Mouse (Mus musculus) neural tube, embryonic 13.5 days (tissue): ENCODE data around the gene Erlin1. TPM values are rescaled to one million over a fixed set of nuclear protein-coding genes. Genes with fewer than 3 reads are reported as not detected.

Source experiments
- ATAC-seq: fragments of 200-750 bp; cut with Nextera tagmentation; 2 replicates; pipeline ENCODE4 v1.8.0; 2017; ENCODE audit warnings: low read depth, mild to moderate bottlenecking, moderate TSS enrichment, moderate library complexity
- H3K27ac ChIP-seq: fragments of 300-500 bp; sonication (generic); replicated peaks from 2 replicates; pipeline ENCODE4 v1.5.1; 2015; ENCODE audit warnings: moderate library complexity, mild to moderate bottlenecking, inconsistent platforms
- H3K27me3 ChIP-seq: fragments of 300-500 bp; sonication (generic); 2 replicates; pipeline ENCODE4 v1.6.1; 2015; ENCODE audit warnings: mild to moderate bottlenecking, inconsistent platforms
- H3K36me3 ChIP-seq: fragments of 300-500 bp; sonication (generic); 2 replicates; pipeline ENCODE4 v1.6.1; 2015; ENCODE audit warnings: mild to moderate bottlenecking, inconsistent platforms
- H3K4me1 ChIP-seq: fragments of 300-500 bp; sonication (generic); replicated peaks from 2 replicates; pipeline ENCODE4 v1.6.1; 2015; ENCODE audit warnings: inconsistent platforms
- H3K4me2 ChIP-seq: fragments of 300-500 bp; sonication (generic); 2 replicates; pipeline ENCODE4 v1.6.1; 2015; ENCODE audit warnings: inconsistent platforms, mild to moderate bottlenecking, moderate library complexity
- H3K4me3 ChIP-seq: fragments of 300-500 bp; sonication (generic); 2 replicates; pipeline ENCODE4 v1.5.1; 2015; ENCODE audit warnings: mild to moderate bottlenecking, inconsistent platforms
- H3K9ac ChIP-seq: fragments of 300-500 bp; sonication (generic); 2 replicates; pipeline ENCODE4 v1.6.1; 2015; ENCODE audit warnings: moderate library complexity, mild to moderate bottlenecking, inconsistent platforms
- H3K9me3 ChIP-seq: fragments of 300-500 bp; sonication (generic); 2 replicates; pipeline ENCODE4 v1.6.1; 2016; ENCODE audit warnings: inconsistent platforms
- WGBS: fragments of 180-500 bp; shearing (Covaris S2); methylation state at CpG from one replicate; pipeline ENCODE4 v1.1.7; 2015; 5-methylcytosine and 5-hydroxymethylcytosine counted together
- polyA plus RNA-seq: library from polyadenylated mRNA; unstranded; fragments of >200 nt; fragmentation: Nextera tagmentation; extraction: Ambion mirVana; gene quantifications from 2 replicates; pipeline ENCODE4 v1.2.1, GENCODE M21; 2015

Erlin1 gene
- polyA plus RNA-seq, 1 experiment from 2014 or later: 20.4 TPM

GRCm38 (mm10) chr19:44080920-44081319 lies 11.3 kb upstream of the Erlin1 start:
- H3K9ac ChIP-seq: no peak overlapping the region
- no peaks in the 10 kb centered on the region for H3K9me3 ChIP-seq
- peaks cover 73% of the 10 kb centered on the region for H3K36me3 ChIP-seq
- no peaks in the 10 kb centered on the region for H3K4me1 ChIP-seq
- no peak for ATAC-seq
- H3K4me2 ChIP-seq: no peak overlapping the region
- H3K27me3 ChIP-seq: no peaks in the 10 kb centered on the region
- H3K27ac ChIP-seq: no peak overlapping the region
- WGBS: 80% methylated on average over 2 of the region's 2 CpGs
- H3K4me3 ChIP-seq: no peak overlapping the region

DNA sequence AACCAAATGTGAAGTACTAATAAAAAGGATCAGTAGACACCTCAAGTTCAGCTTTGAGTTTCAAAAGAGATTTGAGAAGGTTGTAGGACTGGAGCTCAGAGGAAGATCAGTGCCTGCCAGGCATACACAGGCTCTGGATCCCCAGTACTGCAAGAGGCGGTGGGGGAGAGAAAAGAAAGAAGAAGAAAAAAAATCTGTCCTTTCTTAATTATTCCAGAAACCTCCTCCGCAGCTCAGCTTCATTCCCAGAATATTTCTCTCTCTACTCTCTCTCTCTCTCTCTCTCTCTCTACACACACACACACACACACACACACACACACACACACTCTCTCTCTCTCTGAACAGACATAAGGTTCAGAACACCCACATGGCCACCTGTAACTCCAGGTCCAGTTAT lies 10.4 kb upstream of the Erlin1 start:
- no peak for ATAC-seq
- WGBS: 87% methylated on average over 2 of the region's 2 CpGs
- no peak overlapping the region for H3K4me3 ChIP-seq
- H3K27me3 ChIP-seq: no peaks in the 10 kb centered on the region
- no peak overlapping the region for H3K27ac ChIP-seq
- no peak overlapping the region for H3K4me2 ChIP-seq
- peaks cover 82% of the 10 kb centered on the region for H3K36me3 ChIP-seq
- no peaks in the 10 kb centered on the region for H3K9me3 ChIP-seq
- no peaks in the 10 kb centered on the region for H3K4me1 ChIP-seq
- H3K9ac ChIP-seq: no peak overlapping the region

DNA sequence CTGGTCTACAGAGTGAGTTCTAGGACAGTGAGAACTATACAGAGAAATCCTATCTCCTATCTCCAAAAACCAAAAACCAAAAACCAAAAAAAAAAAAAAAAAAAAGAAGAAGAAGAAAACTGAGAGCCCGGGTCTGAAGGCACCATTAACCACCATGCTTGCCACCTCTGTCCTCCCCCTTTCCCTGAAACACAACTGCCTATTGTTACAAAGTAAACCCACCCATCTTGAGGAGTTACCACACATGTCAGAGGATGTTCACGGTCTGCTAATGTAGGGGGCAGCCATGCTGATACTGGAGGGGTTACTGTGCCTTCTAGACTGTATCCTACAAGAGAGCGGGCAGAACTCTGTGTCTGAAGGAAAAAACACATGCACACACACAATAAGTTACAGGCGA lies 7.4 kb upstream of the Erlin1 start:
- no peak overlapping the region for H3K9ac ChIP-seq
- 78% methylated on average over 4 of the region's 4 CpGs for WGBS
- peaks cover 66% of the 10 kb centered on the region for H3K36me3 ChIP-seq
- H3K27ac ChIP-seq: no peak overlapping the region
- no peaks in the 10 kb centered on the region for H3K27me3 ChIP-seq
- ATAC-seq: no peak
- H3K9me3 ChIP-seq: no peaks in the 10 kb centered on the region
- no peak overlapping the region for H3K4me3 ChIP-seq
- no peak overlapping the region for H3K4me2 ChIP-seq
- H3K4me1 ChIP-seq: no peaks in the 10 kb centered on the region

GRCm38 (mm10) chr19:44076457-44076856 lies 6.9 kb upstream of the Erlin1 start:
- H3K27ac ChIP-seq: no peak overlapping the region
- H3K36me3 ChIP-seq: peaks cover 64% of the 10 kb centered on the region
- 86% methylated on average over 9 of the region's 9 CpGs for WGBS
- H3K27me3 ChIP-seq: no peaks in the 10 kb centered on the region
- no peak overlapping the region for H3K4me3 ChIP-seq
- H3K9ac ChIP-seq: no peak overlapping the region
- H3K9me3 ChIP-seq: no peaks in the 10 kb centered on the region
- ATAC-seq: no peak
- H3K4me1 ChIP-seq: no peaks in the 10 kb centered on the region
- H3K4me2 ChIP-seq: no peak overlapping the region

- H3K9ac ChIP-seq: no peak overlapping the region
- no peaks in the 10 kb centered on the region for H3K27me3 ChIP-seq
- WGBS: 86% methylated on average over 11 of the region's 11 CpGs
- peaks cover 52% of the 10 kb centered on the region for H3K36me3 ChIP-seq
- no peaks in the 10 kb centered on the region for H3K9me3 ChIP-seq
- H3K4me1 ChIP-seq: peaks cover 5% of the 10 kb centered on the region; the same call in 1 of the 2 replicates
- no peak overlapping the region for H3K27ac ChIP-seq
- H3K4me3 ChIP-seq: no peak overlapping the region
- no peak for ATAC-seq
- H3K4me2 ChIP-seq: no peak overlapping the region
These were observed 5.4 kb upstream of the Erlin1 start for GRCm38 (mm10) chr19:44074986-44075385.

DNA sequence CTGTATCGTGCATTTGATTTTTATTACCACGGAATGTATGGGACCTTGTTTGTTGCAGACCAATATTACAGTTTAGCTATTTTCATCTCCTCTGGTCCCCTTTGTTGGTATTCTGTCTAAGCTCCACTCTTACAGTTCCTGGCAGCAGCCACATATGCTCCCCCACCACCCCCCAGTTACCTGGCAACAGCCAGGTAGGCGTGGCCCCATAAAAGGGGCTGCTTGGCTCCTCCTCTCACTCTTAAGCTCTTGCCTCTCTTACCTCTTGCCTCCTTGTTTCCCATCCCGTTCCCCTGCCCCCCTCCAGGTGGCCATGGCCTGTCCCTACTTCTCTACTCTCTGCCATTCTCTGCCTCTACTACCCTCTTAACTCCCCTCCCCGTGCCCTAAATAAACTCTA lies 1.6 kb upstream of the Erlin1 start:
- WGBS: 52% methylated on average over 5 of the region's 5 CpGs
- ATAC-seq: no peak
- Histone ChIP-seq H3K27me3 (no peaks in the 10 kb centered on the region), H3K4me2 (no peak overlapping the region), H3K9ac (no peak overlapping the region), H3K4me1 (peaks cover 20% of the 10 kb centered on the region), H3K4me3 (no peak overlapping the region), H3K9me3 (no peaks in the 10 kb centered on the region), H3K36me3 (peaks cover 17% of the 10 kb centered on the region), H3K27ac (no peak overlapping the region)

GRCm38 (mm10) chr19:44069914-44070232 lies 288 bp upstream of the Erlin1 start:
- H3K27ac ChIP-seq: peak overlapping the region; percentile 78
- 6% methylated on average over 4 of the region's 4 CpGs for WGBS
- peak overlapping the region; percentile 77 for H3K9ac ChIP-seq
- H3K4me2 ChIP-seq: peak overlapping the region; percentile 91
- no peaks in the 10 kb centered on the region for H3K27me3 ChIP-seq
- peaks cover 8% of the 10 kb centered on the region for H3K36me3 ChIP-seq
- peak overlapping the region; percentile 79 for H3K4me3 ChIP-seq
- no peak for ATAC-seq
- H3K4me1 ChIP-seq: peaks cover 20% of the 10 kb centered on the region
- H3K9me3 ChIP-seq: no peaks in the 10 kb centered on the region

GRCm38 (mm10) chr19:44068232-44068631 lies 1.4 kb downstream of the Erlin1 start:
- H3K4me3 ChIP-seq: peak overlapping the region; percentile 79
- no peaks in the 10 kb centered on the region for H3K9me3 ChIP-seq
- peaks cover 20% of the 10 kb centered on the region for H3K4me1 ChIP-seq
- 81% methylated on average over 4 of the region's 4 CpGs for WGBS
- no peaks in the 10 kb centered on the region for H3K27me3 ChIP-seq
- peaks cover 18% of the 10 kb centered on the region; the same call in 1 of the 2 replicates for H3K36me3 ChIP-seq
- no peak overlapping the region for H3K27ac ChIP-seq
- ATAC-seq: no peak
- H3K4me2 ChIP-seq: peak overlapping the region; percentile 91
- peak overlapping the region; percentile 77; the same call in 1 of the 2 replicates for H3K9ac ChIP-seq

DNA sequence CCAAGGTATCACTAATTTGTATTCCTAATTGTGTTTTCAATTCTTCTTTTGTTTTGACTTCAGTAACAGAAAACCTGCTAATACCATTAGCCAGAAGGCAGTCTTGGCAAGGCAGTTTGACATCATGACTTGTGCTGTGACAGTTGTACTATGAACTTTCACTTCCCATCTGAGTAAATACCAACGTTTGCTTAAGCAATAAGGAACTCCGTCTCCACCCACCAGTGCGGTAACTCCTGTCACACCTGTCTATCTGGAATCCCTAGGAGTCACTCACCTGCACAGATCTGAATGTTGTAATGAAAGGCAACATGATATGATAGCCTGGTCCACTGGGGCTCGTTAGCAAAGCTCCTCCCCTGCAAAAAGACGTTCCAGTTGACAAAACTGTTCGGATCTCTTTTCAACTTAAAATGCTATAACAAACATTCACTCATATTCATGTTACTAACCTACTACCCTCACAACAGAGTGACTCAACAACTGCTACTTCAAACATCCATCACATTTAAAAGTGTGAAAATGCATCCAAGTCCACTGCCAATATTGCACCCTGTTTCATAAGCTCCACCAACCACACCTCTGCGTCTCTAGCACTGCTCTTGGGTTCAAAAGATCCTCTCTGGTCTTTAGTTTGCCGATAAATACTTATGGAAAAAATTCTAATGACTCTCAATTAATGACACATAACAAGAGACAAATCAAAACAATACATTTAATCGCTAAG lies 2.1 kb downstream of the Erlin1 start:
- WGBS: 87% methylated on average over 9 of the region's 9 CpGs
- H3K4me1 ChIP-seq: peaks cover 20% of the 10 kb centered on the region
- no peak overlapping the region for H3K4me3 ChIP-seq
- ATAC-seq: no peak
- H3K9me3 ChIP-seq: no peaks in the 10 kb centered on the region
- no peak overlapping the region for H3K4me2 ChIP-seq
- no peak overlapping the region; the same call in 1 of the 2 replicates for H3K9ac ChIP-seq
- no peak overlapping the region for H3K27ac ChIP-seq
- H3K27me3 ChIP-seq: no peaks in the 10 kb centered on the region
- peaks cover 21% of the 10 kb centered on the region for H3K36me3 ChIP-seq

DNA sequence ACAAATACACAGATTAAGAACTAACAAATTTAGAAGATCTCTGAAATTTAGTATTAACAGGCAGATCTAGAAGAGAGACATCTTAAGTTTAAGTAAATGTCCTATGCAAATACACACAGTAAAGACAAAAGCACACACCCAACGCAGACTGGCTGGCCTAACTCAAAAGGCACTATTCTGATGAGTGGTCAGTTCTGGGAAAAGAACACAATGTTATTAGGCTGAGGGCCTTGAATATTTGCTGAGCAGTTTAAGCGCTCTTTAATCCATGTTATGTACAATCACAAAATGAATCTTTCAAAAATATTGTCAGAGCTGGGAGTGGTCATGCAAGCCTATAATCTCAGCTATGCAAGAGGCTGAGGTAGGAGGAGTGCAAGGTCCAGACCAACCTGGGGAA lies 4.9 kb downstream of the Erlin1 start:
- Histone ChIP-seq H3K4me1 (peaks cover 12% of the 10 kb centered on the region), H3K4me2 (no peak overlapping the region), H3K9me3 (no peaks in the 10 kb centered on the region), H3K36me3 (peaks cover 39% of the 10 kb centered on the region), H3K27ac (no peak overlapping the region), H3K27me3 (no peaks in the 10 kb centered on the region), H3K9ac (no peak overlapping the region), H3K4me3 (no peak overlapping the region)
- 95% methylated on average over 2 of the region's 2 CpGs for WGBS
- ATAC-seq: no peak

DNA sequence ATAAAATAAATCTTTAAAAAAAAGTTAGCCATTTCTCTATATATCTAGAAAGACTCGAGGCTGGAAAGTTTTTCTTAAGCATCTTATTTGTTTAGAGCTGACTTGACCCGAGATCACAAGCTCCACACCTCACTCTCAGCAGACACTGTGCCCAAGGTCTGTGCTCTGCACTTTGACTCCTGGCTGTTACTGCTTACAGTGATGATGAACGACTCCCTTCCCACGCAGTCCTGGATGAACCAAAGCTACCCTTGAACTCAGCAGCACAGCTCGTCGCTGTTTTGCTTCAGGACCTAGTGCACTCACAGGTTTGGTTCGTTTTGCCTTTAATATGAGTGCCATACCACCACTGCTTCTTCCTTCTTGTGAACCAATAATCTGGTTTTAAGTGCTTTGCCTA lies 5.8 kb downstream of the Erlin1 start:
- 88% methylated on average over 7 of the region's 7 CpGs for WGBS
- H3K4me1 ChIP-seq: peaks cover 9% of the 10 kb centered on the region
- no peak for ATAC-seq
- no peak overlapping the region for H3K9ac ChIP-seq
- no peak overlapping the region for H3K4me2 ChIP-seq
- no peak overlapping the region for H3K4me3 ChIP-seq
- H3K27ac ChIP-seq: no peak overlapping the region
- H3K27me3 ChIP-seq: no peaks in the 10 kb centered on the region
- H3K36me3 ChIP-seq: peaks cover 46% of the 10 kb centered on the region
- no peaks in the 10 kb centered on the region for H3K9me3 ChIP-seq

DNA sequence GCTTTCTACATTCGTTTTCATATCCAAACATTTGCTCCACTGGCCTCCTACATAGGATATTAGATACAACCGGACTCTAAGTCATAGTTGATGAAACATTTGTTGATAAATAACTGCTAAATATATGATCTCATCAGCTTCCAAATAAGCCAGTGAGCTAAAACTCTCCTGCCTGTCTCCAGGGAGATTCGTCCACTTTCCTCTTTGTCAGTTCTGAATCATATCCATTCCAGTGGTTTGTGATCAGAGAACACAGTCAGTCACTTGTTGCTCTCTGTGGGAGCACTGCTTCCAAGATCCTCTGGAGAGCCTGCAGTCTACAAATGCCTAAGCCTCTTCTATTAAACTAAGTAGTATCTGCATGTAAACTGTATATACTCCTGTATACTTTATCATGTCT lies 9.4 kb downstream of the Erlin1 start:
- no peak overlapping the region for H3K4me2 ChIP-seq
- H3K36me3 ChIP-seq: peaks cover 67% of the 10 kb centered on the region
- no peaks in the 10 kb centered on the region for H3K27me3 ChIP-seq
- ATAC-seq: no peak
- H3K9me3 ChIP-seq: no peaks in the 10 kb centered on the region
- H3K4me3 ChIP-seq: no peak overlapping the region
- 86% methylated on average over 3 of the region's 3 CpGs for WGBS
- H3K9ac ChIP-seq: no peak overlapping the region
- H3K4me1 ChIP-seq: no peaks in the 10 kb centered on the region
- no peak overlapping the region for H3K27ac ChIP-seq

DNA sequence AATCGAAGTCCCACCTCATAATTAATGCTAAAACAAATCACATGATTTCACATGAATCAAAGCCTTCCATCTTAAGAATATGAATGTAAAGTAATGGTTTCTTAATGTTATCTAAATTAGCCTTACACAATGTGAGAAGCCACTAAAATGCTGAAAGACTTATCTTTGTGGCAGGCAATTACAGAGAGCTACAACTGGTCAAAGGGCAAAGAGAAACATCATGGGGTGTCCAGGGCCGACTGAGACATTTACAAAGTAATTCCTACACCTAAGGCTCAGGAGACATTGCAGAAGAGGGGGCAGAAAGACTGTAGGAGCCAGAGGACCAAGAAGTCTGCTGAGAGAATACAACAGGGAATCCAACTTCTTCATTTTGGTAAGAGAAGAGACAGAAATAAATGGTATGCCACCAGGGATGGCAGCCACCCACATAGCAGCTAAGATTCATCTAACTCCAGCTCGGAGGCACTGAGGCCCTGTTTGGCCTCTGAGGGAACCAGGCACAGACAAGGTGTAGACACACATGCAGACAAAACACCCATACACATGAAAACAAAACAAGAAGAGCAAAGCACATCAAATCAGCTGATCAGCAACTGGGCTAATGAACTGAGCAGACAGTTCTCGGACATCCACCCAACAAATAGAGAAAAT lies 14.3 kb downstream of the Erlin1 start:
- no peak overlapping the region for H3K4me3 ChIP-seq
- H3K9me3 ChIP-seq: no peaks in the 10 kb centered on the region
- H3K4me2 ChIP-seq: no peak overlapping the region
- no peak for ATAC-seq
- H3K4me1 ChIP-seq: no peaks in the 10 kb centered on the region
- H3K36me3 ChIP-seq: peaks cover 46% of the 10 kb centered on the region
- H3K9ac ChIP-seq: no peak overlapping the region
- no peaks in the 10 kb centered on the region for H3K27me3 ChIP-seq
- no peak overlapping the region for H3K27ac ChIP-seq
- WGBS: 77% methylated on average over 4 of the region's 4 CpGs
